In the genomic region with DNA sequence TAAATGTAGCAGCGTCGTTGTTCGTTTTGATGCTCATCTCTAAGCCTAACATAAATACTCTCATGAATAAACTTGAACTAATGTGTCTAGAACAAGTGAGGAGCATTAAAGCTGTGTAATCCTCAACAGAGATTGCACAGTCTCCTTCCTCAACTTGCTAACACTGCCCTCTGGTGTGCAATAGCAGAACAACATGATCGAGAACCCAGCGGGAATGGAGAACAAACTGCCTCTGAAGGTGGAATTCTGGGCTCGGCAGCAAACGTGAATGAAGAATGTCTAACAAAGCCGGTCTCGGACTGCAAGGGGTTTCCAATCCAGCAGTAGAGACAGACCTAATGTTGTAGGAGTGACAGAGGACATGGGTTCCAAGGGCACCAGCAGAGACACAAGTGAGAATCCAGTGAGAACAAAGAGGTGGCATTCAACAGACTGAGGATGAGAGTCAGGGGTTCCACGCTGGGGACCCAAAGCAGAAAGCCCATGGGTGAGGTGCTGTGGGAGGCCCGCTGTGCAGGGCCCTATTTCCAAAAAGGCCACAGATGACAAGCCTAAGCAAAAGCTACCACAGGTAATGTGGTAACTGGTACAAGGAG, we compare ENCODE assay signal across 8 mouse cellular contexts. TPM values are rescaled to one million over a fixed set of nuclear protein-coding genes. Genes with fewer than 3 reads are reported as not detected.
A peak's percentile ranks its signal among the peaks of the same experiment; 100 is the strongest.
DNase-seq lines count a peak whose midpoint lies in the region; ATAC-seq and TF ChIP-seq lines count a peak whose summit lies in the region.

No protein-coding gene starts in this region.

- 0 out of 2 replicates have a peak, but pooled peaks have one; percentile 64 for ATAC-seq in erythroid progenitor cell, adult 5-6 weeks (replicated peaks; ENCODE audit: low FRiP score, poor library complexity, severe bottlenecking)
- peak; percentile 37; the same call in 1 of the 2 replicates for ATAC-seq in liver, embryonic 16.5 days (ENCODE audit: low read depth)
- ATAC-seq in neural tube, embryonic 12.5 days (ENCODE audit: low FRiP score, low read depth) = peak; percentile 41; the same call in 1 of the 2 replicates

- peaks cover 2% of the 10 kb centered on the region; the same call in 1 of the 2 replicates for H3K4me1 ChIP-seq in liver, embryonic 16.5 days (ENCODE audit: control insufficient read depth, low read depth, low read length)
- H3K4me1 ChIP-seq in neural tube, embryonic 12.5 days = peaks cover 3% of the 10 kb centered on the region; the same call in 1 of the 2 replicates

- no peak overlapping the region for H3K4me2 ChIP-seq in liver, embryonic 16.5 days (ENCODE audit: low read depth, low read length)
- 0 out of 2 replicates have a peak overlapping the region, but pooled peaks have one; percentile 14 for H3K4me2 ChIP-seq in neural tube, embryonic 12.5 days (replicated peaks)

- TF ChIP-seq POLR2A in brain, embryonic 14.5 days (IDR thresholded peaks at IDR 0.05; ENCODE audit: borderline replicate concordance, extremely low read depth, insufficient read depth, insufficient read length, poor library complexity, severe bottlenecking) = no peak

- H3K9ac ChIP-seq in liver, embryonic 16.5 days (ENCODE audit: low read depth, low read length) = no peak overlapping the region
- H3K9ac ChIP-seq in neural tube, embryonic 12.5 days = no peak overlapping the region

- H3K36me3 ChIP-seq in liver, embryonic 16.5 days (ENCODE audit: control insufficient read depth, insufficient read depth) = no peaks in the 10 kb centered on the region
- H3K36me3 ChIP-seq in neural tube, embryonic 12.5 days = no peaks in the 10 kb centered on the region; the same call in 1 of the 2 replicates

- no peak overlapping the region for H3K4me3 ChIP-seq in liver, embryonic 16.5 days (ENCODE audit: low read depth, low read length)
- no peak overlapping the region for H3K4me3 ChIP-seq in neural tube, embryonic 12.5 days

- 9% methylated on average over 11 of the region's 11 CpGs for WGBS in liver, embryonic 16.5 days (ENCODE audit: insufficient replicate concordance)
- 21% methylated on average over 11 of the region's 11 CpGs for WGBS in neural tube, embryonic 12.5 days

- peak; percentile 87 for TF ChIP-seq CTCF in brain, embryonic 14.5 days (IDR thresholded peaks at IDR 0.05; ENCODE audit: borderline replicate concordance, extremely low read depth, insufficient read depth, insufficient read length)

- intact Hi-C loops in heart, postnatal 10 days (cut with DNase I) = loop anchor here (1.0 kb wide), 1 partner anchor 19 kb away; no protein-coding TSS in a partner anchor

- no peak overlapping the region for H3K27ac ChIP-seq in liver, embryonic 16.5 days (ENCODE audit: low read length)
- no peak overlapping the region for H3K27ac ChIP-seq in neural tube, embryonic 12.5 days

- no peaks in the 10 kb centered on the region for H3K9me3 ChIP-seq in liver, embryonic 16.5 days (replicated peaks; ENCODE audit: control insufficient read depth, low read length)
- H3K9me3 ChIP-seq in neural tube, embryonic 12.5 days = no peaks in the 10 kb centered on the region

- H3K27me3 ChIP-seq in liver, embryonic 16.5 days (ENCODE audit: control insufficient read depth, insufficient read depth, low read depth, low read length) = 0 out of 2 replicates have a peak, but pooled peaks cover 5% of the 10 kb centered on the region
- H3K27me3 ChIP-seq in neural tube, embryonic 12.5 days (replicated peaks) = no peaks in the 10 kb centered on the region

- DNase-seq in ES-CJ7 (ENCODE audit: low read depth, low spot score) = peak; percentile 84
- DNase-seq in brain, embryonic 14.5 days (ENCODE audit: low read depth) = peak; percentile 88
- DNase-seq in heart, postnatal 10 days = peak; percentile 89 to 94
- DNase-seq in kidney, postnatal 25 days = peak; percentile 80 to 92
- DNase-seq in telencephalon, adult 2 months (ENCODE audit: low read depth, low spot score) = peak; percentile 58

RNA-seq across cellular contexts. Expression of gene Sema3g, which starts 16.4 kb away (rescaled TPM):
- 1.7 and 2.7 TPM in 2 replicates for polyA plus RNA-seq in brain, embryonic 14.5 days (2012; rRNA removed)
- not detected in 2 replicates for total RNA-seq in erythroid progenitor cell, adult 5-6 weeks (2015; ENCODE audit: low replicate concordance)
- not detected in 2 replicates for total RNA-seq in erythroid progenitor cell, adult 5-6 weeks (2017; ENCODE audit: low replicate concordance)
- 10 to 100 TPM; 15.1 to 16.9 TPM for total RNA-seq in heart, postnatal 10 days (2021)
- polyA plus RNA-seq in liver, embryonic 16.5 days (2015; fragmentation: Nextera tagmentation; extraction: Ambion mirVana) = 0.04 TPM in 2 replicates
- 1.6 and 1.9 TPM in 2 replicates for polyA plus RNA-seq in neural tube, embryonic 12.5 days (2016; fragmentation: Nextera tagmentation; extraction: Ambion mirVana)

RNA-seq across cellular contexts. Expression of gene Phf7, which starts 17.0 kb away (rescaled TPM):
- polyA plus RNA-seq in brain, embryonic 14.5 days (2012; rRNA removed) = 7.4 and 8.7 TPM in 2 replicates
- 2.1 and 7.2 TPM in 2 replicates for total RNA-seq in erythroid progenitor cell, adult 5-6 weeks (2015; ENCODE audit: low replicate concordance)
- total RNA-seq in erythroid progenitor cell, adult 5-6 weeks (2017; ENCODE audit: low replicate concordance) = 3.1 and 4.4 TPM in 2 replicates
- 1 to 10 TPM; 5.2 to 6.0 TPM for total RNA-seq in heart, postnatal 10 days (2021)
- polyA plus RNA-seq in liver, embryonic 16.5 days (2015; fragmentation: Nextera tagmentation; extraction: Ambion mirVana) = 6.1 and 6.3 TPM in 2 replicates
- 12.4 and 13.9 TPM in 2 replicates for polyA plus RNA-seq in neural tube, embryonic 12.5 days (2016; fragmentation: Nextera tagmentation; extraction: Ambion mirVana)

RNA-seq across cellular contexts. Expression of gene Bap1, which starts 17.2 kb away (rescaled TPM):
- polyA plus RNA-seq in brain, embryonic 14.5 days (2012; rRNA removed) = 136 and 158 TPM in 2 replicates
- 15.5 and 23.8 TPM in 2 replicates for total RNA-seq in erythroid progenitor cell, adult 5-6 weeks (2015; ENCODE audit: low replicate concordance)
- total RNA-seq in erythroid progenitor cell, adult 5-6 weeks (2017; ENCODE audit: low replicate concordance) = 42.6 and 58.7 TPM in 2 replicates
- total RNA-seq in heart, postnatal 10 days (2021) = 10 to 100 TPM; 51.1 to 55.0 TPM
- 32.0 and 33.7 TPM in 2 replicates for polyA plus RNA-seq in liver, embryonic 16.5 days (2015; fragmentation: Nextera tagmentation; extraction: Ambion mirVana)
- 108 and 121 TPM in 2 replicates for polyA plus RNA-seq in neural tube, embryonic 12.5 days (2016; fragmentation: Nextera tagmentation; extraction: Ambion mirVana)

RNA-seq across cellular contexts. Expression of gene Nisch, which starts 17.3 kb away (rescaled TPM):
- 362 and 506 TPM in 2 replicates for polyA plus RNA-seq in brain, embryonic 14.5 days (2012; rRNA removed)
- 55.1 and 59.1 TPM in 2 replicates for total RNA-seq in erythroid progenitor cell, adult 5-6 weeks (2015; ENCODE audit: low replicate concordance)
- 48.8 and 49.1 TPM in 2 replicates for total RNA-seq in erythroid progenitor cell, adult 5-6 weeks (2017; ENCODE audit: low replicate concordance)
- total RNA-seq in heart, postnatal 10 days (2021) = 100 to 1,000 TPM; 234 to 236 TPM
- 94.9 and 112 TPM in 2 replicates for polyA plus RNA-seq in liver, embryonic 16.5 days (2015; fragmentation: Nextera tagmentation; extraction: Ambion mirVana)
- polyA plus RNA-seq in neural tube, embryonic 12.5 days (2016; fragmentation: Nextera tagmentation; extraction: Ambion mirVana) = 419 and 436 TPM in 2 replicates

RNA-seq across cellular contexts. Expression of gene Tnnc1, which starts 26.0 kb away (rescaled TPM):
- polyA plus RNA-seq in brain, embryonic 14.5 days (2012; rRNA removed) = 4.6 and 6.3 TPM in 2 replicates
- total RNA-seq in erythroid progenitor cell, adult 5-6 weeks (2015; ENCODE audit: low replicate concordance) = not detected in 2 replicates
- not detected in 2 replicates for total RNA-seq in erythroid progenitor cell, adult 5-6 weeks (2017; ENCODE audit: low replicate concordance)
- 1,000 to 10,000 TPM; 5,439 to 5,458 TPM for total RNA-seq in heart, postnatal 10 days (2021)
- 80.6 and 93.1 TPM in 2 replicates for polyA plus RNA-seq in liver, embryonic 16.5 days (2015; fragmentation: Nextera tagmentation; extraction: Ambion mirVana)
- polyA plus RNA-seq in neural tube, embryonic 12.5 days (2016; fragmentation: Nextera tagmentation; extraction: Ambion mirVana) = 44.2 and 62.0 TPM in 2 replicates
